ENCODE assay signal across 8 mouse cellular contexts in genomic region chr8:72646060-72646767, GRCm38 (mm10). TPM values are rescaled to one million over a fixed set of nuclear protein-coding genes. Genes with fewer than 3 reads are reported as not detected.
DNase-seq lines count a peak whose midpoint lies in the region; ATAC-seq and TF ChIP-seq lines count a peak whose summit lies in the region.

Nwd1 (plus strand) TSS chr8:72646711.

- no peak for TF ChIP-seq CTCF in forebrain, postnatal 0 days (IDR thresholded peaks at IDR 0.05; ENCODE audit: low read depth)

- H3K36me3 ChIP-seq in forebrain, postnatal 0 days (ENCODE audit: insufficient read depth) = no peaks in the 10 kb centered on the region
- no peaks in the 10 kb centered on the region for H3K36me3 ChIP-seq in midbrain, embryonic 16.5 days (ENCODE audit: control insufficient read depth, insufficient read depth, low read length)

- peaks cover 3% of the 10 kb centered on the region; the same call in 1 of the 2 replicates for H3K4me1 ChIP-seq in forebrain, postnatal 0 days (ENCODE audit: insufficient read depth)
- H3K4me1 ChIP-seq in midbrain, embryonic 16.5 days (ENCODE audit: control insufficient read depth, insufficient read depth, low read length) = no peaks in the 10 kb centered on the region

- no peaks in the 10 kb centered on the region for H3K9me3 ChIP-seq in forebrain, postnatal 0 days (ENCODE audit: low read length)
- no peaks in the 10 kb centered on the region for H3K9me3 ChIP-seq in midbrain, embryonic 16.5 days (replicated peaks; ENCODE audit: control insufficient read depth, low read length, poor library complexity, severe bottlenecking)

- no peak within 1 kb of the TSS for H3K4me3 ChIP-seq in forebrain, postnatal 0 days (ENCODE audit: low read depth, low read length)
- no peak within 1 kb of the TSS for H3K4me3 ChIP-seq in midbrain, embryonic 16.5 days (ENCODE audit: low read depth, low read length)

- H3K4me2 ChIP-seq in forebrain, postnatal 0 days (ENCODE audit: low read depth) = peak within 1 kb of the TSS; percentile 26
- 0 out of 2 replicates have a peak within 1 kb of the TSS, but pooled peaks have one; percentile 5 for H3K4me2 ChIP-seq in midbrain, embryonic 16.5 days (ENCODE audit: low read length)

- 19% methylated on average over 11 of the region's 11 CpGs for WGBS in forebrain, postnatal 0 days
- 46% methylated on average over 11 of the region's 11 CpGs for WGBS in midbrain, embryonic 16.5 days

- no peaks in the 10 kb centered on the region for H3K27me3 ChIP-seq in forebrain, postnatal 0 days (ENCODE audit: insufficient read depth, low read length)
- no peaks in the 10 kb centered on the region for H3K27me3 ChIP-seq in midbrain, embryonic 16.5 days (ENCODE audit: control insufficient read depth, insufficient read depth, low read depth, low read length)

- DNase-seq in CD4-positive, CD25-positive, alpha-beta regulatory T cell, adult 2 months (ENCODE audit: low read depth, low spot score) = peak; percentile 17
- DNase-seq in adrenal gland, postnatal 14 days = peak; percentile 89
- DNase-seq in forebrain, postnatal 0 days = peak; percentile 89
- peak; percentile 33 for DNase-seq in heart, postnatal 25 days (ENCODE audit: low spot score)
- DNase-seq in left cerebral cortex, adult 11 months (ENCODE audit: low spot score) = peak; percentile 72
- peak; percentile 90 for DNase-seq in testis, postnatal 10 days (ENCODE audit: low spot score)

- no peak for ATAC-seq in CD4-positive, CD25-positive, alpha-beta regulatory T cell, adult 4 months
- ATAC-seq in forebrain, postnatal 0 days = peak; percentile 94
- ATAC-seq in midbrain, embryonic 16.5 days = peak; percentile 91

- intact Hi-C loops in heart, postnatal 25 days (cut with DNase I) = no loop called here

- H3K9ac ChIP-seq in forebrain, postnatal 0 days = no peak within 1 kb of the TSS
- H3K9ac ChIP-seq in midbrain, embryonic 16.5 days (ENCODE audit: low read depth, low read length) = no peak within 1 kb of the TSS

- H3K27ac ChIP-seq in forebrain, postnatal 0 days (ENCODE audit: low read depth, low read length) = peak within 1 kb of the TSS; percentile 60
- peak within 1 kb of the TSS; percentile 58 for H3K27ac ChIP-seq in midbrain, embryonic 16.5 days (ENCODE audit: low read length)

RNA-seq across cellular contexts. Expression of gene Nwd1, which starts in this region (rescaled TPM):
- polyA plus RNA-seq in CD4-positive, CD25-positive, alpha-beta regulatory T cell, adult 4 months (2017; shearing (Covaris generic)) = under 1 TPM in 1 of 2 experiments, not detected in 1; 0.14 TPM
- total RNA-seq in adrenal gland, postnatal 14 days (2021) = 0.41 and 0.60 TPM in 2 replicates
- 24.4 and 25.5 TPM in 2 replicates for total RNA-seq in forebrain, postnatal 0 days (2014; rRNA removed)
- polyA plus RNA-seq in forebrain, postnatal 0 days (2015; fragmentation: Nextera tagmentation; extraction: Ambion mirVana) = 1.1 and 1.9 TPM in 2 replicates
- under 1 TPM; 0.36 to 0.57 TPM for total RNA-seq in heart, postnatal 25 days (2021)
- polyA plus RNA-seq in midbrain, embryonic 16.5 days (2015; fragmentation: Nextera tagmentation; extraction: Ambion mirVana) = 1.4 and 2.5 TPM in 2 replicates

Comparison
In these comparisons a context has a peak if more than half of its experiments do, and no peak if none do; other contexts are left out.
1. RNA of gene Nwd1 (total RNA-seq): 24.4 to 25.5 TPM in forebrain, postnatal 0 days; 0.36 to 0.57 TPM in heart, postnatal 25 days and 0.41 to 0.60 TPM in adrenal gland, postnatal 14 days; every median in the first group is over 10 times any median in the second.
2. Peak in DNase-seq in adrenal gland, postnatal 14 days; RNA of the gene not detected or under 1 TPM.
3. Peak in DNase-seq in heart, postnatal 25 days; RNA of the gene not detected or under 1 TPM.
4. DNase-seq: peak in every context shown above with its lines; median percentile 90 in testis, postnatal 10 days; 89 in adrenal gland, postnatal 14 days; 89 in forebrain, postnatal 0 days; 72 in left cerebral cortex, adult 11 months; 33 in heart, postnatal 25 days; 17 in CD4-positive, CD25-positive, alpha-beta regulatory T cell, adult 2 months.